Mouse (Mus musculus): ENCODE results near the gene A430078G23Rik. TPM values are rescaled to one million over a fixed set of nuclear protein-coding genes. Genes with fewer than 3 reads are reported as not detected.

A430078G23Rik gene
- polyA plus RNA-seq, 1 experiment, result not detected

DNA sequence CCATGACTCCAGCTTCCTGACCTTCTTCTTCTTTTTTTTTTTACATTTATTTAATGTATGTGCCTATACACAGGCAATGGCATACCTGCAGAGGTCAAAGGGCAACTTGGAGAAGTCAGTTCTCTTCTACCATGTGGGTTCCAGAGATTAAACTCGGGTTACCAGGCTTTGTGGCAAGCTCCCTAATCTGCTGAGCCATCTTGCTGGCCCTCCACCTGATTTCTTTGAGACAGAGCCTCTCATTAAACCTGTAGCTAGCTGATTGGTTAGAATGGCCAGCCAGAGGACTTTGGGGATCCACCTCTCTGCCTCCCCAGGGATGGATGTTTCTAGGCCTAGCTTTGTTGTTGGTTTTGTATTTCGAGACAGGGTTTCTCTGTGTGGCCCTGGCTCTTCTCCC is 57.9 kb downstream of the A430078G23Rik start:
- Histone ChIP-seq H3K79me2 (ENCODE audit: control insufficient read depth, insufficient read depth) (peaks cover 5% of the 10 kb centered on the region), H3K4me2 (ENCODE audit: low read depth) (no peak overlapping the region), H3K27me3 (ENCODE audit: control insufficient read depth, insufficient read depth, insufficient read length) (no peaks in the 10 kb centered on the region), H3ac (ENCODE audit: control insufficient read depth, insufficient read length) (no peak overlapping the region), H3K36me3 (ENCODE audit: control insufficient read depth, insufficient read depth) (no peaks in the 10 kb centered on the region), H3K4me3 (no peak overlapping the region)
- TF ChIP-seq CEBPB (IDR thresholded peaks at IDR 0.05; ENCODE audit: insufficient read depth, poor library complexity, severe bottlenecking) (no peak), POLR2A (IDR thresholded peaks at IDR 0.05; ENCODE audit: insufficient read length, low read depth) (no peak), MAX (IDR thresholded peaks at IDR 0.05; ENCODE audit: low read depth) (no peak), POLR2AphosphoS2 (IDR thresholded peaks at IDR 0.05; ENCODE audit: insufficient read length, low read depth) (no peak)

DNA sequence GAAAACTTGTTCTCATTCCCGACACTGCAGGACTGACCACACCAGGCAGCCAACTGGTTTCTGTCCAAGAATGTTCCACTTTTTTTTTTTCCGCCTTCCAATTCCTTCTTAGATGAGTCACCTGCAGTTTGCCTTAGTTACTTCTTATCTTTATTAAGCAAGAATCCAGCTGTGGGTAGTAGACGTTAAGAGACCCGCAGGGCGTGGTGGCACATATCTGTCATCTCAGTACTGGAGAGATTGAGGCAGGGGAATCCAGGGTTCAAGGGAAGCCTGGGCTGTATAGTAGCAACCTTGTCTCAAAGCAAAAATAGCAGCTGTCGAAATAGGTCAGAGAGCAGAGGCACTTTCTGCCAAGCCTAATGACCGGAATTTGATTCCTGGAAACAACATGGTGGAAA is 58.7 kb downstream of the A430078G23Rik start:
- Histone ChIP-seq H3K4me3 (no peak overlapping the region), H3K27me3 (ENCODE audit: control insufficient read depth, insufficient read depth, insufficient read length) (no peaks in the 10 kb centered on the region), H3K36me3 (ENCODE audit: control insufficient read depth, insufficient read depth) (no peaks in the 10 kb centered on the region), H3K79me2 (ENCODE audit: control insufficient read depth, insufficient read depth) (peaks cover 5% of the 10 kb centered on the region), H3ac (ENCODE audit: control insufficient read depth, insufficient read length) (no peak overlapping the region), H3K4me2 (ENCODE audit: low read depth) (peak overlapping the region; percentile 54)
- TF ChIP-seq REST (IDR thresholded peaks at IDR 0.05; ENCODE audit: insufficient read depth, insufficient read length) (no peak), POLR2A (IDR thresholded peaks at IDR 0.05; ENCODE audit: insufficient read length, low read depth) (no peak), CEBPB (IDR thresholded peaks at IDR 0.05; ENCODE audit: insufficient read depth, poor library complexity, severe bottlenecking) (peak; percentile 76), E2F4 (IDR thresholded peaks at IDR 0.05; ENCODE audit: insufficient read depth) (no peak), MYOG (IDR thresholded peaks at IDR 0.05; ENCODE audit: control insufficient read depth in 1 of 3, insufficient read depth in 1 of 3, insufficient read length in 2 of 3, low read depth in 2 of 3) (no peak), MYOD1 (IDR thresholded peaks at IDR 0.05; ENCODE audit: control insufficient read depth in 1 of 3, insufficient read length in 2 of 3, low read depth in 2 of 3) (peak in 1 of 3 experiments; percentile 48)

DNA sequence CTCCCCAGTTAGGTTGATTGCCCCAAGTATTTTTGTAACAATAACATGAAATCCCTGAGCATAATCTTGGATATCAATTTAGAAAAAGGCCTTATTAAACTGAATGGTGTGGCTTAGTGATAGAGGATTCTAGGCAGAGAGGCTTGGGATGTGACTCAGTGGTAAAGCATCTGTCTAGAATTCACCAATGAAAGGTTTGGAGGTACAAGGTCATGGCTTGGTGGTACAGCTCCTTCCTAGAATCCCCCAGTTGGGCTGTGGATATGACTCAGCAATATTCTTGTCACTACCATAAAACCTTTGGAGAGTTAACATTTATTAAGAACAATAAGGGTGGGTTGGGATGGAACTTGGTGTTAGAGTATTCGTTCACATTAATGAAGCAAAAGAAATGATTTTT is 59.6 kb downstream of the A430078G23Rik start:
- H3K79me2 ChIP-seq (ENCODE audit: control insufficient read depth, insufficient read depth), result peaks cover 5% of the 10 kb centered on the region

DNA sequence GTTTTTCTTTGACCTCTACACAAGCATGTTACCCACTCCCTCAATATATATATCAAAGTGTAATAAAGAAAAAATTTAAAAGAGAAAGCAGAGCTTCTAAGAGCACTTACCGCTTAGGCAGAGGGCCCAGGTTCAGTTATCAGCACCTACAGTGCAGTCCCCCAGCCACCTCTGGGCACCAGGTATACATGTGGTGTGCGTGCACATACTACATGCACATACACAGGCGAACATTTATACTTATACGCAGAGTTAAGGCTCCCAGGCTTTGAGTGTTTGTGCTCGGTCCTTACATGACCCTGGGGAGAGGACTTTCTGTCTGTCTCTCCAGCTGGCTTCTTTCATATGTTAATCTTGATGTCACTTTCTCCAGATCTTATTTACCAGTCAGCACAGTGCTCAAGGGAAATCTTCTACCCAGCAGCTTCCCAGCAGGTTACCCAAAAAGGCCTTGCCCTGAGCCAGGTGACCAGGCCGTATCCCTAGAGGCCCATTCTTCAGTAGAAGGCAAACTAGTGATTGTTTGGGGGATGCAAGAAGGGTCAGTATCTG is 61.5 kb downstream of the A430078G23Rik start:
- peaks cover 14% of the 10 kb centered on the region for H3K79me2 ChIP-seq (ENCODE audit: control insufficient read depth, insufficient read depth)
- H3K4me2 ChIP-seq (ENCODE audit: low read depth), result peak overlapping the region; percentile 18
- TF ChIP-seq POLR2AphosphoS2 (IDR thresholded peaks at IDR 0.05; ENCODE audit: insufficient read length, low read depth) (no peak), REST (IDR thresholded peaks at IDR 0.05; ENCODE audit: insufficient read depth, insufficient read length) (no peak), POLR2A (IDR thresholded peaks at IDR 0.05; ENCODE audit: insufficient read length, low read depth) (no peak), MYOD1 (IDR thresholded peaks at IDR 0.05; ENCODE audit: control insufficient read depth in 1 of 3, insufficient read length in 2 of 3, low read depth in 2 of 3) (no peak), USF1 (IDR thresholded peaks at IDR 0.05; ENCODE audit: low read depth) (no peak), TCF12 (IDR thresholded peaks at IDR 0.05; ENCODE audit: insufficient read depth, poor library complexity, severe bottlenecking) (no peak), TCF3 (IDR thresholded peaks at IDR 0.05; ENCODE audit: insufficient read length, low read depth) (no peak)
- H3ac ChIP-seq (ENCODE audit: control insufficient read depth, insufficient read length), result no peak overlapping the region
- no peak overlapping the region for H3K4me3 ChIP-seq
- no peaks in the 10 kb centered on the region for H3K27me3 ChIP-seq (ENCODE audit: control insufficient read depth, insufficient read depth, insufficient read length)
- no peaks in the 10 kb centered on the region for H3K36me3 ChIP-seq (ENCODE audit: control insufficient read depth, insufficient read depth)

More for the DNA sequence above, 59.6 kb downstream of the A430078G23Rik start:
- Histone ChIP-seq H3K27me3 (ENCODE audit: control insufficient read depth, insufficient read depth, insufficient read length) (no peaks in the 10 kb centered on the region), H3K36me3 (ENCODE audit: control insufficient read depth, insufficient read depth) (no peaks in the 10 kb centered on the region), H3K4me2 (ENCODE audit: low read depth) (no peak overlapping the region), H3ac (ENCODE audit: control insufficient read depth, insufficient read length) (no peak overlapping the region), H3K4me3 (no peak overlapping the region)
- TF ChIP-seq MYOD1 (IDR thresholded peaks at IDR 0.05; ENCODE audit: control insufficient read depth in 1 of 3, insufficient read length in 2 of 3, low read depth in 2 of 3) (no peak), E2F4 (IDR thresholded peaks at IDR 0.05; ENCODE audit: insufficient read depth) (no peak), CEBPB (IDR thresholded peaks at IDR 0.05; ENCODE audit: insufficient read depth, poor library complexity, severe bottlenecking) (no peak), TCF3 (IDR thresholded peaks at IDR 0.05; ENCODE audit: insufficient read length, low read depth) (no peak), USF1 (IDR thresholded peaks at IDR 0.05; ENCODE audit: low read depth) (no peak), MAX (IDR thresholded peaks at IDR 0.05; ENCODE audit: low read depth) (no peak), REST (IDR thresholded peaks at IDR 0.05; ENCODE audit: insufficient read depth, insufficient read length) (no peak), POLR2A (IDR thresholded peaks at IDR 0.05; ENCODE audit: insufficient read length, low read depth) (no peak), TCF12 (IDR thresholded peaks at IDR 0.05; ENCODE audit: insufficient read depth, poor library complexity, severe bottlenecking) (no peak), POLR2AphosphoS2 (IDR thresholded peaks at IDR 0.05; ENCODE audit: insufficient read length, low read depth) (no peak), MYOG (IDR thresholded peaks at IDR 0.05; ENCODE audit: control insufficient read depth in 1 of 3, insufficient read depth in 1 of 3, insufficient read length in 2 of 3, low read depth in 2 of 3) (no peak), SRF (IDR thresholded peaks at IDR 0.05; ENCODE audit: control insufficient read depth, insufficient read length, low read depth) (no peak)

DNA sequence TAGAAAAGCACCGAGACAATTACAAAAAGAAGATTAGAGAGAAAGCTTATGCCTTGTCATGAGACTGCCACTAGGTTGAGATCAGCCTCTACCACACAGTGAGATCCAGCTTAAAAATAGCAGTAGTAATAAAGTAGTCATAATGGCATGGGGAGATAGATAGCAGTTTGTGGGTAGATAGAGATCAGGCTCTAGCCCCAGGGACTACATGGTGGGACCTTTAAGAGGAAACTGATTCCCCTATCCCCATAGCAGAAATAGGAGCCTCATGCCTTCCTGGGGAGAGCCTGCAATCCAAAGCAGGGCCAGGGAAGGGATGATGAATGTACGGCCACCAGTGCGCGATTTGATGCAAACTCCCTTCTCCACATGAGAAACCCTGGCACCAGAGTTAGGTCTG is 62.0 kb downstream of the A430078G23Rik start:
- H3ac ChIP-seq (ENCODE audit: control insufficient read depth, insufficient read length), result no peak overlapping the region
- H3K79me2 ChIP-seq (ENCODE audit: control insufficient read depth, insufficient read depth), result peaks cover 14% of the 10 kb centered on the region
- peak overlapping the region; percentile 27 for H3K4me2 ChIP-seq (ENCODE audit: low read depth)
- H3K4me3 ChIP-seq, result no peak overlapping the region
- H3K27me3 ChIP-seq (ENCODE audit: control insufficient read depth, insufficient read depth, insufficient read length), result no peaks in the 10 kb centered on the region
- H3K36me3 ChIP-seq (ENCODE audit: control insufficient read depth, insufficient read depth), result no peaks in the 10 kb centered on the region
- no peak for TF ChIP-seq MYOG (IDR thresholded peaks at IDR 0.05; ENCODE audit: control insufficient read depth in 1 of 3, insufficient read depth in 1 of 3, insufficient read length in 2 of 3, low read depth in 2 of 3)
- TF ChIP-seq REST (IDR thresholded peaks at IDR 0.05; ENCODE audit: insufficient read depth, insufficient read length), result no peak
- TF ChIP-seq TCF3 (IDR thresholded peaks at IDR 0.05; ENCODE audit: insufficient read length, low read depth), result no peak
- no peak for TF ChIP-seq CEBPB (IDR thresholded peaks at IDR 0.05; ENCODE audit: insufficient read depth, poor library complexity, severe bottlenecking)
- no peak for TF ChIP-seq MYOD1 (IDR thresholded peaks at IDR 0.05; ENCODE audit: control insufficient read depth in 1 of 3, insufficient read length in 2 of 3, low read depth in 2 of 3)
- TF ChIP-seq MAX (IDR thresholded peaks at IDR 0.05; ENCODE audit: low read depth), result no peak
- no peak for TF ChIP-seq POLR2AphosphoS2 (IDR thresholded peaks at IDR 0.05; ENCODE audit: insufficient read length, low read depth)
- TF ChIP-seq POLR2A (IDR thresholded peaks at IDR 0.05; ENCODE audit: insufficient read length, low read depth), result no peak
- TF ChIP-seq SRF (IDR thresholded peaks at IDR 0.05; ENCODE audit: control insufficient read depth, insufficient read length, low read depth), result no peak
- no peak for TF ChIP-seq E2F4 (IDR thresholded peaks at IDR 0.05; ENCODE audit: insufficient read depth)
- no peak for TF ChIP-seq USF1 (IDR thresholded peaks at IDR 0.05; ENCODE audit: low read depth)
- no peak for TF ChIP-seq TCF12 (IDR thresholded peaks at IDR 0.05; ENCODE audit: insufficient read depth, poor library complexity, severe bottlenecking)

Measured in myocyte (in vitro differentiated cells).